9 mouse cellular contexts compared by ENCODE assay signal in genomic region chr9:95695023-95695422, GRCm38 (mm10).
"Had no signal": no experiment of that assay in that cellular context is flagged by ENCODE, and none has a peak within 500 bp of the region (broad histone marks: within the 10 kb centered on the region; RNA-seq: fewer than 3 reads in every experiment).

No protein-coding gene starts in this region.

- DNase-seq: kidney, adult 18-20 months; kidney, postnatal 14 days; lung, adult 2 months; lung, postnatal 4 days; midbrain, embryonic 14.5 days; retina, postnatal 1 day; right cerebral cortex, postnatal 14 days; thymus, postnatal 36 days had no signal

- ATAC-seq: lung, postnatal 0 days had no signal
